Mouse (Mus musculus) C2C12 (cell line): ENCODE results near the gene Cox4i2. TPM values are rescaled to one million over a fixed set of nuclear protein-coding genes. Genes with fewer than 3 reads are reported as not detected.
A peak's percentile ranks its signal among the peaks of the same experiment; 100 is the strongest.

ENCODE experiments used
- H3K27me3 ChIP-seq: one replicate; pipeline ENCODE4 v1.6.1; 2011; ENCODE audit not compliant: control insufficient read depth, insufficient read depth, insufficient read length
- H3K36me3 ChIP-seq: one replicate; pipeline ENCODE4 v1.6.1; 2011; ENCODE audit not compliant: control insufficient read depth, insufficient read depth
- H3K4me3 ChIP-seq: one replicate; pipeline ENCODE4 v1.5.1; 2011; ENCODE audit warnings: mild to moderate bottlenecking, control low read depth; ENCODE audit not compliant: poor library complexity, insufficient read depth, severe bottlenecking
- H3K79me2 ChIP-seq: one replicate; pipeline ENCODE4 v1.6.1; 2011; ENCODE audit not compliant: control insufficient read depth, insufficient read depth
- H3K79me3 ChIP-seq: one replicate; pipeline ENCODE4 v1.6.1; 2011; ENCODE audit warnings: low read depth, control low read depth
- H3ac ChIP-seq: one replicate; pipeline ENCODE3; 2011; ENCODE audit warnings: low read depth; ENCODE audit not compliant: control insufficient read depth, insufficient read length
- CEBPB ChIP-seq: IDR thresholded peaks from one replicate; pipeline ENCODE4 v1.6.1; 2011; ENCODE audit warnings: low read depth, mild to moderate bottlenecking, control low read depth, moderate library complexity
- CTCF ChIP-seq: IDR thresholded peaks from one replicate; pipeline ENCODE4 v1.5.1; 2011; ENCODE audit not compliant: control insufficient read depth, insufficient read depth, insufficient read length
- FOSL1 ChIP-seq: IDR thresholded peaks from one replicate; pipeline ENCODE4 v1.8.0; 2011; ENCODE audit warnings: mild to moderate bottlenecking, low read length; ENCODE audit not compliant: poor library complexity, insufficient read depth, severe bottlenecking
- MAX ChIP-seq: IDR thresholded peaks from one replicate; pipeline ENCODE4 v1.6.1; 2011; ENCODE audit warnings: mild to moderate bottlenecking, control low read depth
- MYOD1 ChIP-seq: IDR thresholded peaks from one replicate; pipeline ENCODE4 v1.6.1; 2011; ENCODE audit warnings: low read depth; ENCODE audit not compliant: control insufficient read depth, insufficient read length
- MYOG ChIP-seq: IDR thresholded peaks from one replicate; pipeline ENCODE4 v1.6.1; 2011; ENCODE audit not compliant: control insufficient read depth, insufficient read length; ENCODE audit errors: extremely low read depth
- USF1 ChIP-seq: IDR thresholded peaks from one replicate; pipeline ENCODE4 v1.6.1; 2011; ENCODE audit warnings: low read depth, mild to moderate bottlenecking, control low read depth, moderate library complexity
- polyA plus RNA-seq: library from polyadenylated mRNA; unstranded; fragments of >200 nt; fragmentation: generic; extraction: Trizol; gene quantifications from one replicate; pipeline ENCODE4 v1.2.1, GENCODE M21; 2012; ENCODE audit warnings: missing spikeins

The Cox4i2 gene
- polyA plus RNA-seq, 1 experiment = 0.39 TPM

- Histone ChIP-seq H3K36me3 (peaks cover 51% of the 10 kb centered on the region), H3K27me3 (no peaks in the 10 kb centered on the region), H3K4me3 (no peak overlapping the region), H3ac (no peak overlapping the region), H3K79me3 (peaks cover 48% of the 10 kb centered on the region), H3K79me2 (peaks cover 93% of the 10 kb centered on the region)
- TF ChIP-seq MYOD1 (no peak), CEBPB (no peak), MAX (no peak), USF1 (no peak), MYOG (no peak)
Measured at GRCm38 (mm10) chr2:152785446-152786350, 31.7 kb downstream of the Cox4i2 start.

- Histone ChIP-seq H3K79me3 (peaks cover 62% of the 10 kb centered on the region), H3K36me3 (peaks cover 51% of the 10 kb centered on the region), H3K27me3 (no peaks in the 10 kb centered on the region), H3ac (no peak overlapping the region), H3K79me2 (peaks cover 94% of the 10 kb centered on the region), H3K4me3 (no peak overlapping the region)
- TF ChIP-seq CTCF = no peak
- no peak for TF ChIP-seq FOSL1
- TF ChIP-seq MYOD1 = no peak
- TF ChIP-seq MYOG = no peak
- TF ChIP-seq MAX = no peak
Measured at GRCm38 (mm10) chr2:152787136-152787535, 33.2 kb downstream of the Cox4i2 start.

- no peak overlapping the region for H3K4me3 ChIP-seq
- peaks cover 62% of the 10 kb centered on the region for H3K79me3 ChIP-seq
- peaks cover 94% of the 10 kb centered on the region for H3K79me2 ChIP-seq
- no peak overlapping the region for H3ac ChIP-seq
- peaks cover 48% of the 10 kb centered on the region for H3K36me3 ChIP-seq
- H3K27me3 ChIP-seq = no peaks in the 10 kb centered on the region
- no peak for TF ChIP-seq CTCF
- TF ChIP-seq MYOG = no peak
- no peak for TF ChIP-seq FOSL1
- TF ChIP-seq USF1 = no peak
Measured at GRCm38 (mm10) chr2:152787543-152787942, 33.6 kb downstream of the Cox4i2 start.

GRCm38 (mm10) chr2:152788892-152789421, 35.0 kb downstream of the Cox4i2 start:
- peak; percentile 3 for TF ChIP-seq MYOD1
- no peak for TF ChIP-seq MYOG
- TF ChIP-seq CEBPB = no peak
- TF ChIP-seq USF1 = no peak
- TF ChIP-seq MAX = no peak
- Histone ChIP-seq H3K4me3 (no peak overlapping the region), H3K79me3 (peaks cover 60% of the 10 kb centered on the region)

GRCm38 (mm10) chr2:152789591-152789999, 35.6 kb downstream of the Cox4i2 start:
- Histone ChIP-seq H3K27me3 (no peaks in the 10 kb centered on the region), H3K79me3 (peaks cover 64% of the 10 kb centered on the region), H3K36me3 (peaks cover 41% of the 10 kb centered on the region), H3ac (no peak overlapping the region), H3K79me2 (peaks cover 97% of the 10 kb centered on the region), H3K4me3 (no peak overlapping the region)
- TF ChIP-seq CTCF = no peak
- no peak for TF ChIP-seq MAX
- no peak for TF ChIP-seq USF1
- no peak for TF ChIP-seq MYOG
- TF ChIP-seq FOSL1 = no peak
- TF ChIP-seq MYOD1 = no peak
- TF ChIP-seq CEBPB = no peak

More at GRCm38 (mm10) chr2:152788892-152789421, 35.0 kb downstream of the Cox4i2 start:
- H3K79me2 ChIP-seq = peaks cover 97% of the 10 kb centered on the region
- H3K36me3 ChIP-seq = peaks cover 41% of the 10 kb centered on the region
- no peak overlapping the region for H3ac ChIP-seq
- no peaks in the 10 kb centered on the region for H3K27me3 ChIP-seq

GRCm38 (mm10) chr2:152792461-152792860, 38.5 kb downstream of the Cox4i2 start:
- no peaks in the 10 kb centered on the region for H3K27me3 ChIP-seq
- H3ac ChIP-seq = no peak overlapping the region
- peaks cover 69% of the 10 kb centered on the region for H3K79me3 ChIP-seq
- H3K79me2 ChIP-seq = peaks cover 97% of the 10 kb centered on the region
- peaks cover 31% of the 10 kb centered on the region for H3K36me3 ChIP-seq
- TF ChIP-seq MAX (peak; percentile 30), MYOG (no peak), CEBPB (peak; percentile 99)
- H3K4me3 ChIP-seq = no peak overlapping the region
